Mouse (Mus musculus): ENCODE measurements at regions not wholly inside any gene's neighbourhood (a gene's known extent, or its start where the extent isn't known, plus 50 kb on each side); places are given as distances from the start of the nearest gene placed in this dataset.

GRCm38 (mm10) chr11:71480094-71480493, 249.6 kb upstream of the Nlrp1b start:
- Histone ChIP-seq H3K9me3 (replicated peaks; ENCODE audit: insufficient read depth, low read length) (no peaks in the 10 kb centered on the region), H3K36me3 (ENCODE audit: control insufficient read depth in 1 of 2, insufficient read depth in 2 of 2, low read length in 2 of 2) (no peaks in the 10 kb centered on the region), H3K27me3 (ENCODE audit: control insufficient read depth in 1 of 2, insufficient read depth in 2 of 2, low read length in 2 of 2) (no peaks in the 10 kb centered on the region), H3K4me3 (ENCODE audit: control insufficient read depth in 1 of 2, insufficient read depth in 1 of 2, low read depth in 2 of 2, low read length in 2 of 2) (no peak overlapping the region), H3K4me1 (ENCODE audit: control insufficient read depth in 1 of 2, insufficient read depth in 2 of 2, low read length in 2 of 2) (no peaks in the 10 kb centered on the region), H3K79me2 (ENCODE audit: control insufficient read depth, insufficient read depth, low read length, poor library complexity) (no peaks in the 10 kb centered on the region), H3K27ac (ENCODE audit: control insufficient read depth, low read depth, low read length) (no peak overlapping the region), H3K9ac (ENCODE audit: control insufficient read depth, low read depth, low read length, poor library complexity, severe bottlenecking) (no peak overlapping the region)
- no peak for DNase-seq (ENCODE audit: low read depth, low spot score)
- TF ChIP-seq CHD1 (IDR thresholded peaks at IDR 0.05; ENCODE audit: low read depth, low read length) (no peak), MAX (IDR thresholded peaks at IDR 0.05; ENCODE audit: low read length) (no peak), GABPA (IDR thresholded peaks at IDR 0.05; ENCODE audit: low read depth, low read length) (no peak), KAT2A (conservative IDR thresholded peaks at IDR 0.05; ENCODE audit: low read depth, low read length) (no peak), RAD21 (IDR thresholded peaks at IDR 0.05; ENCODE audit: low read depth, low read length) (no peak), E2F4 (IDR thresholded peaks at IDR 0.05; ENCODE audit: borderline replicate concordance, low read depth, low read length) (no peak), TCF12 (IDR thresholded peaks at IDR 0.05; ENCODE audit: low read depth, low read length) (no peak), BHLHE40 (IDR thresholded peaks at IDR 0.05; ENCODE audit: borderline replicate concordance, low read depth, low read length) (no peak), POLR2A (IDR thresholded peaks at IDR 0.05; ENCODE audit: control insufficient read depth in 1 of 2, insufficient read depth in 1 of 2, low read depth in 1 of 2, low read length in 2 of 2, poor library complexity in 1 of 2) (no peak), ZNF384 (IDR thresholded peaks at IDR 0.05; ENCODE audit: low read depth, low read length) (no peak), ETS1 (IDR thresholded peaks at IDR 0.05; ENCODE audit: low read depth, low read length) (no peak), CHD2 (IDR thresholded peaks at IDR 0.05; ENCODE audit: low read length) (no peak), MYB (IDR thresholded peaks at IDR 0.05; ENCODE audit: low read depth, low read length) (no peak), SMC3 (IDR thresholded peaks at IDR 0.05; ENCODE audit: low read depth, low read length) (no peak), HCFC1 (IDR thresholded peaks at IDR 0.05; ENCODE audit: low read depth, low read length) (no peak), SIN3A (IDR thresholded peaks at IDR 0.05; ENCODE audit: low read length) (no peak), TAL1 (IDR thresholded peaks at IDR 0.05; ENCODE audit: low read length) (no peak), JUND (IDR thresholded peaks at IDR 0.05; ENCODE audit: low read depth, low read length) (no peak), CTCF (IDR thresholded peaks at IDR 0.05 in 2 of 3, conservative IDR thresholded peaks at IDR 0.05 in 1 of 3; ENCODE audit: control insufficient read depth in 1 of 3, insufficient read depth in 1 of 3, low read depth in 2 of 3, low read length in 3 of 3, poor library complexity in 1 of 3, severe bottlenecking in 1 of 3) (no peak)

DNA sequence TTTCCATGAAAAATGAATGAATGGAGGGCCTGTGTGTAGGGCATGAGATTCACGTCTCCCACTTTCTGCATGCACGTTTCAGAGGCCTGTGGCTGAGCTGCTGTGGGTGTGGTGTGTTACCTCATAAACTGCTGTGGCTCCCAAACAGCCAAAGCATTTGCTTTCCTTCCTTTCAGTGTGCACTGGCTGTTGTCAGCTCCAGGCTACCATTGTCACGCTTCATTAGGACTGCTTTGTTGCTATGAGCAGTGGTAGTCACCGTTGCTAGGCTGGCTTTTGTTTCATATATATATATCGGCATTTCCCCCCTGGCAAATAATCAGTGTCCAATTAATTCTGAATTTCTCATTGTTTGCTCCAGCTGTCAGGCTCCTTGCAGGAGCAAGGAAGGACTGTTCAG, 251.9 kb upstream of the Wscd1 start:
- DNase-seq (ENCODE audit: low read depth, low spot score): no peak
- no peaks in the 10 kb centered on the region for H3K27me3 ChIP-seq (ENCODE audit: control insufficient read depth in 1 of 2, insufficient read depth in 2 of 2, low read length in 2 of 2)
- H3K4me3 ChIP-seq (ENCODE audit: control insufficient read depth in 1 of 2, insufficient read depth in 1 of 2, low read depth in 2 of 2, low read length in 2 of 2): no peak overlapping the region

More for the DNA sequence above, 251.9 kb upstream of the Wscd1 start:
- Histone ChIP-seq H3K9ac (ENCODE audit: control insufficient read depth, low read depth, low read length, poor library complexity, severe bottlenecking) (no peak overlapping the region), H3K9me3 (replicated peaks; ENCODE audit: insufficient read depth, low read length) (no peaks in the 10 kb centered on the region), H3K79me2 (ENCODE audit: control insufficient read depth, insufficient read depth, low read length, poor library complexity) (no peaks in the 10 kb centered on the region), H3K27ac (ENCODE audit: control insufficient read depth, low read depth, low read length) (no peak overlapping the region), H3K4me1 (ENCODE audit: control insufficient read depth in 1 of 2, insufficient read depth in 2 of 2, low read length in 2 of 2) (no peaks in the 10 kb centered on the region), H3K36me3 (ENCODE audit: control insufficient read depth in 1 of 2, insufficient read depth in 2 of 2, low read length in 2 of 2) (no peaks in the 10 kb centered on the region)
- TF ChIP-seq MYC (IDR thresholded peaks at IDR 0.05; ENCODE audit: low read depth, low read length) (no peak), CHD2 (IDR thresholded peaks at IDR 0.05; ENCODE audit: low read length) (no peak), NRF1 (IDR thresholded peaks at IDR 0.05; ENCODE audit: insufficient read depth, low read depth, low read length, poor library complexity, severe bottlenecking) (no peak), POLR2AphosphoS5 (IDR thresholded peaks at IDR 0.05; ENCODE audit: borderline replicate concordance, low read depth, low read length) (no peak), TBP (IDR thresholded peaks at IDR 0.05; ENCODE audit: low read depth, low read length) (no peak), POLR2A (IDR thresholded peaks at IDR 0.05; ENCODE audit: control insufficient read depth in 1 of 2, insufficient read depth in 1 of 2, low read depth in 1 of 2, low read length in 2 of 2, poor library complexity in 1 of 2) (no peak), MXI1 (IDR thresholded peaks at IDR 0.05; ENCODE audit: low read depth, low read length) (no peak), ELF1 (IDR thresholded peaks at IDR 0.05; ENCODE audit: low read depth, low read length) (no peak), ZNF384 (IDR thresholded peaks at IDR 0.05; ENCODE audit: low read depth, low read length) (no peak), RCOR1 (IDR thresholded peaks at IDR 0.05; ENCODE audit: low read depth, low read length) (no peak), BHLHE40 (IDR thresholded peaks at IDR 0.05; ENCODE audit: borderline replicate concordance, low read depth, low read length) (no peak)
